Mouse (Mus musculus) macrophage (primary cell): ENCODE measurements at regions not wholly inside any gene's neighbourhood (a gene's known extent, or its start where the extent isn't known, plus 50 kb on each side); places are given as distances from the start of the nearest gene placed in this dataset.

ENCODE experiments used
- H3K27ac ChIP-seq: fragments of 350-480 bp; formaldehyde crosslinking; 2 replicates; pipeline ENCODE4 v1.9.0; 2021
- H3K36me3 ChIP-seq: fragments of 350-480 bp; formaldehyde crosslinking; 2 replicates; pipeline ENCODE4 v1.9.0; 2021; ENCODE audit errors: inconsistent target
- H3K4me3 ChIP-seq: fragments of 350-480 bp; formaldehyde crosslinking; 2 replicates; pipeline ENCODE4 v1.9.0; 2021; ENCODE audit errors: inconsistent target
- H3K79me2 ChIP-seq: fragments of 350-480 bp; formaldehyde crosslinking; 2 replicates; pipeline ENCODE4 v1.9.0; 2021; ENCODE audit errors: inconsistent target
- WGBS: methylation state at CpG from one replicate; pipeline ENCODE4 v1.1.7; 2026; ENCODE audit warnings: inconsistent platforms; ENCODE audit not compliant: missing documents; 5-methylcytosine and 5-hydroxymethylcytosine counted together

- H3K4me3 ChIP-seq = no peak overlapping the region
- no peaks in the 10 kb centered on the region for H3K36me3 ChIP-seq
- WGBS = 25% methylated on average over 9 of the region's 9 CpGs
- no peaks in the 10 kb centered on the region for H3K79me2 ChIP-seq
- H3K27ac ChIP-seq = no peak overlapping the region
These were observed 783.7 kb downstream of the Car8 start for GRCm38 (mm10) chr4:7455130-7455529.

- H3K36me3 ChIP-seq = no peaks in the 10 kb centered on the region
- WGBS = 71% methylated on average over 3 of the region's 3 CpGs
- no peaks in the 10 kb centered on the region for H3K79me2 ChIP-seq
- H3K27ac ChIP-seq = no peak overlapping the region
- no peak overlapping the region for H3K4me3 ChIP-seq
These were observed 786.2 kb downstream of the Car8 start for GRCm38 (mm10) chr4:7452678-7453077.

GRCm38 (mm10) chr4:7450991-7451390, 787.9 kb downstream of the Car8 start:
- Histone ChIP-seq H3K36me3 (no peaks in the 10 kb centered on the region), H3K27ac (no peak overlapping the region), H3K79me2 (no peaks in the 10 kb centered on the region), H3K4me3 (no peak overlapping the region)
- 80% methylated on average over 1 of the region's 1 CpGs for WGBS

- no peaks in the 10 kb centered on the region for H3K79me2 ChIP-seq
- H3K36me3 ChIP-seq = no peaks in the 10 kb centered on the region
- H3K27ac ChIP-seq = no peak overlapping the region
- no peak overlapping the region for H3K4me3 ChIP-seq
- WGBS = 86% methylated on average over 3 of the region's 3 CpGs
These were observed 809.5 kb downstream of the Car8 start for GRCm38 (mm10) chr4:7429308-7429707.

GRCm38 (mm10) chr4:7424081-7424480, 814.8 kb downstream of the Car8 start:
- Histone ChIP-seq H3K36me3 (no peaks in the 10 kb centered on the region), H3K27ac (no peak overlapping the region), H3K79me2 (no peaks in the 10 kb centered on the region), H3K4me3 (no peak overlapping the region)

- H3K36me3 ChIP-seq = no peaks in the 10 kb centered on the region
- no peaks in the 10 kb centered on the region for H3K79me2 ChIP-seq
- no peak overlapping the region for H3K27ac ChIP-seq
- 98% methylated on average over 4 of the region's 4 CpGs for WGBS
- no peak overlapping the region for H3K4me3 ChIP-seq
These were observed 815.6 kb downstream of the Car8 start for GRCm38 (mm10) chr4:7423204-7423603.

- no peaks in the 10 kb centered on the region for H3K79me2 ChIP-seq
- H3K27ac ChIP-seq = no peak overlapping the region
- H3K4me3 ChIP-seq = no peak overlapping the region
- no peaks in the 10 kb centered on the region for H3K36me3 ChIP-seq
- WGBS = 88% methylated on average over 3 of the region's 3 CpGs
These were observed 816.1 kb downstream of the Car8 start for GRCm38 (mm10) chr4:7422787-7423186.

- no peaks in the 10 kb centered on the region for H3K36me3 ChIP-seq
- H3K4me3 ChIP-seq = no peak overlapping the region
- H3K79me2 ChIP-seq = no peaks in the 10 kb centered on the region
- no peak overlapping the region for H3K27ac ChIP-seq
- WGBS = 73% methylated on average over 2 of the region's 2 CpGs
These were observed 824.5 kb downstream of the Car8 start for GRCm38 (mm10) chr4:7414301-7414700.

- H3K27ac ChIP-seq = no peak overlapping the region
- H3K79me2 ChIP-seq = no peaks in the 10 kb centered on the region
- 92% methylated on average over 1 of the region's 1 CpGs for WGBS
These were observed 846.1 kb downstream of the Car8 start for GRCm38 (mm10) chr4:7392696-7393095.

GRCm38 (mm10) chr4:7391596-7391995, 847.2 kb downstream of the Car8 start:
- Histone ChIP-seq H3K79me2 (no peaks in the 10 kb centered on the region), H3K36me3 (no peaks in the 10 kb centered on the region), H3K27ac (no peak overlapping the region), H3K4me3 (no peak overlapping the region)
- WGBS = 97% methylated on average over 7 of the region's 7 CpGs

More at GRCm38 (mm10) chr4:7392696-7393095, 846.1 kb downstream of the Car8 start:
- H3K36me3 ChIP-seq = no peaks in the 10 kb centered on the region
- no peak overlapping the region for H3K4me3 ChIP-seq

- no peaks in the 10 kb centered on the region for H3K36me3 ChIP-seq
- no peak overlapping the region for H3K27ac ChIP-seq
- no peaks in the 10 kb centered on the region for H3K79me2 ChIP-seq
- H3K4me3 ChIP-seq = no peak overlapping the region
These were observed 853.8 kb downstream of the Car8 start for GRCm38 (mm10) chr4:7385069-7385468.

GRCm38 (mm10) chr4:7379996-7380395, 858.8 kb downstream of the Car8 start:
- H3K79me2 ChIP-seq = no peaks in the 10 kb centered on the region
- H3K36me3 ChIP-seq = no peaks in the 10 kb centered on the region
- 79% methylated on average over 2 of the region's 2 CpGs for WGBS

GRCm38 (mm10) chr4:7364238-7365040, 874.4 kb downstream of the Car8 start:
- Histone ChIP-seq H3K79me2 (no peaks in the 10 kb centered on the region), H3K36me3 (no peaks in the 10 kb centered on the region), H3K27ac (no peak overlapping the region), H3K4me3 (no peak overlapping the region)
- WGBS = 61% methylated on average over 3 of the region's 3 CpGs

More at GRCm38 (mm10) chr4:7379996-7380395, 858.8 kb downstream of the Car8 start:
- Histone ChIP-seq H3K27ac (no peak overlapping the region), H3K4me3 (no peak overlapping the region)

GRCm38 (mm10) chr4:7363508-7363907, 875.3 kb downstream of the Car8 start:
- no peaks in the 10 kb centered on the region for H3K36me3 ChIP-seq
- H3K4me3 ChIP-seq = no peak overlapping the region
- WGBS = 100% methylated on average over 2 of the region's 2 CpGs
- H3K79me2 ChIP-seq = no peaks in the 10 kb centered on the region
- H3K27ac ChIP-seq = no peak overlapping the region

- WGBS = 100% methylated on average over 3 of the region's 3 CpGs
- no peaks in the 10 kb centered on the region for H3K36me3 ChIP-seq
- no peak overlapping the region for H3K4me3 ChIP-seq
- no peaks in the 10 kb centered on the region for H3K79me2 ChIP-seq
- no peak overlapping the region for H3K27ac ChIP-seq
These were observed 882.6 kb downstream of the Car8 start for GRCm38 (mm10) chr4:7356202-7356601.

- WGBS = 22% methylated on average over 1 of the region's 1 CpGs
- H3K79me2 ChIP-seq = no peaks in the 10 kb centered on the region
- no peak overlapping the region for H3K4me3 ChIP-seq
- H3K36me3 ChIP-seq = no peaks in the 10 kb centered on the region
- no peak overlapping the region for H3K27ac ChIP-seq
These were observed 891.5 kb downstream of the Car8 start for GRCm38 (mm10) chr4:7347317-7347716.
